Mouse (Mus musculus) ovary, adult 18-20 months (tissue): Measurements from ENCODE around the gene Zfp592.
A peak's percentile ranks its signal among the peaks of the same experiment; 100 is the strongest.

Experiments used
- DNase-seq: peaks from one replicate; pipeline ENCODE4 v3.0.0; 2022; ENCODE audit warnings: low spot score, mixed read lengths

Gene Zfp592

GRCm38 (mm10) chr7:81057901-81058711, 64.6 kb downstream of the Zfp592 start:
- peak; percentile 79 for DNase-seq

- DNase-seq: no peak
Measured at GRCm38 (mm10) chr7:81058712-81059154, 65.3 kb downstream of the Zfp592 start.

DNA sequence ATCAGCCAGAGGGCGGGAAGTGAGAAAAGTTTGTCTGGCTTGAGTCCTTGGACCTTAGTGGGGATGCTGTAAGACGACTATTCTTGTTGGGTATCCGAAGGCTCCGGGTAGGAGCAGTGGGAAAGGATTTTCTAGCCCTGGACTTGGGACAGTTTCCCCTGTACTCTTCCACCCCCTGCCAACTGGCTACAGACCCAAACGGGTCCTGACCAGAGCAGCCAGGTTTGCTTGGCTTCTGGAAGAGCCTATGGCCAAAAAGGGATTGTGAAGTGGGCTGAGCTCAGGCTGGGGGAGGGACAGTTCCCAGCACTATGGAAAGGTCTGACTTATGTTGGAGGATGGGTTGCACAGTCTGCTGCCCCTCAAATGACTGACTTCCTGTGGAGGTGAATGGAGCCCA, 65.9 kb downstream of the Zfp592 start:
- no peak for DNase-seq

DNA sequence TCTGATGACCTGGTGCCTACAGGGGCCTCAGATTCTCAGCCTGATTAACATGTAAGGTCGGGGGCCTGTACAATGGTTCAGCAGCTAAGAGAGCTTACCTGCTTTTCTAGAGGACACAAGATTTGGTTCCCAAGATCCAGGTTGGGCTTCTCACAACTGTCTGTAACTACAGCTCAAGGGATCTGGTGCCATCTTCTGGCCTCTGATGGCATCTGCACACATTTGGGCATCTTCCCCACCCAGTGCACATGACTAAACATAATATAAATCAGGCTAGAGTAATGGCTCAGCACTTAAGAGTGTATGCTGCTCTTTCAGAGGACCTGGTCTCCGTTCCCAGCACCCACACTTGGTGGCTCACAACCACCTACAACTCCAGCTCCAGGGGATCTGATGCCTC, 67.4 kb downstream of the Zfp592 start:
- DNase-seq: no peak

DNA sequence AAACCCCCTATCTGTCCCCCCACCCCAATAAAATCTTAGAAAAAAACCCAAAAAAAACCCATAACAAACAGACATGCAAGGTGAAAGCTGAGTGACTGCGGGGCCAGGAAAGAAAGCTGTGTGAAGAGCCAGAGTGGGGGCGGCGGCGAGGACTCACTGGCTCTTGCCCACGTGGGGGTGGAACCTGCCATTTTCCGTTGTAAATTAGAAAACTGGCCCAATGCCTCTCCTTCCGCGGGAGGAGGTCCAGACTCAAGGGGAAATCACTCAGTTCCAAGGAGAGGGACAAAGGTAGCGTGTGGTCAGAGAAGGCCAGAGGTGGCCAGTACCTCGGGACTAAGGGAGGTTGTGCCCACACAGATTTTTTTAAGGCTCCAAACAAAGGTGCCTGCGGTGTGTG, 68.5 kb downstream of the Zfp592 start:
- peak; percentile 20 for DNase-seq

- no peak for DNase-seq
Measured at GRCm38 (mm10) chr7:81063332-81063731, 69.9 kb downstream of the Zfp592 start.

DNA sequence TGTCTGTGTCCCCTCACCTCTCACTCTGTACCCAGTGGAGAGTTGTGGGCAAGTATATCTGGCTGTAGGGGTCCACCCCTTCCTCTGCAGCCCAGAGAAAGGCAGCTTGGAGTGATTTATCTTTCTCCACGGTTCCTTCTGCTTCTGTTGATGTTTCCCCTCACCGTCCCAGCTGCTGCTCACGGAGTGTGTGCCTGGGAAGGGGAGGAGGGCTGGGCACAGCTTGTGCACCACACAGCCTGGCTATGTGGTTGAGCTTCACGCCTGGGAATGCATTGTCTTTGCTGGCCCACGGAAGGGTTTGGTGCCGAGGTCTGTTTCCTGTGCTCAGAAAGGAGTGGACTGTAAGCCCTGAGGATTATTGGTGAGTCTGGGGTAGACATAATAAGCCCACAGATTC, 73.2 kb downstream of the Zfp592 start:
- DNase-seq: no peak

GRCm38 (mm10) chr7:81072463-81072862, 79.0 kb downstream of the Zfp592 start:
- DNase-seq: peak; percentile 66

DNA sequence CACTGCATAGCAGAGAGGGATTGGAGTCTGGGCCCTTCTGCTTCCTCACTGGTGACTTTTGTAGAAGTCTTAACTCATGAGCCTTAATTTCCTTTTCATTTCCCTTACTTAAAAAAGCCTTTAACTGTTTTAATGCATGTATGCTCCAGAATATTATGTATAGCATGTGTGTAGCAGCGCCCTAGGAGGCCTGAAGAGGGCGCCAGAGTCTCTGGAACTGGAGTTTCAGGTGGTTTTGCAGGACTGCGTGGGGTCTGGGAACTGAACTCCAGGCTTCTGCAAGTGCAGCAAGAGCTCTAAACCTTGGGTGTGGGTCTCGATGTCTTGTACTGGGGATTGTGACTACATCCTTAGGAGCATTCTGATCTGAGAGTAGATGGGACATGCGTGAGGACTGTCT, 79.8 kb downstream of the Zfp592 start:
- no peak for DNase-seq

DNA sequence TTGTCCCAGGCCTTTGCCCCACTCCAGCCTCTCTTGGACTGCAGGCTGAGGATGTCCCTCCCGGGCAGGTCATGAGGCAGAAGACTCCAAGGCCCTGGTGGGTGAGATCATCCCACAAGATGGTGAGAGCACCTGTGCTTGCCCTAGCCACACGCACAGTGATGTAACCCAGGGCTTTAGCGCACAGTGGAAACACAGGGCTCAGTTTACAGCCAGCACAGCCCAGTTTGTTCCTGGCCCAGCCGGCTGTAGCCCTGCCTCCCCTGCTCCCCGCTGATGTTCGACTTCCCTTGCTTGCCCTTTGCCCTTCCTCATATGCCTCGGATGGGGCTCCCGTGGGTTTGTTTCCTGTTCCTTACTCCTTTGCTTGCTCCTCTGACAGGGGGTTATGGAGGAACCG, 81.1 kb downstream of the Zfp592 start:
- DNase-seq: no peak

- no peak for DNase-seq
Measured at GRCm38 (mm10) chr7:81075299-81075698, 81.8 kb downstream of the Zfp592 start.

DNA sequence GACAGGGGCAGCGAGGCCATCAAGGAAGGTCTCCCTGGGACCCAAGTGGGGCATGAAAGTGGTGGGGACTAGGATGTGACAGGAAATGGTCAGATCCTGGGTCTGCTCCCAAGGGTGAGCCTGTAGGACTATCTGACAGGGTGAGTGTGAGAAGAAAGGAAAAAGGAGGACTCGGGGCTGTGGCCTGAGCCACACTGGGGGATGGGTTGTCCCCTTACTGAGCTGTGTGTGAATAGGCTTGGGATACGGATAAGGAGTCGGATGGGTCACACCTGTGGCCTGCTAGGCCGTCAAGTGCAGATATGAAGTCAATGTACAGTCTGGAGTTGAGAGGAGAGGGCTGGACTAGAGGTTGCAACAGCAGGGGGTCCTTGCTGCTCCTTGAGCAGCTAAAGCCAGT, 82.3 kb downstream of the Zfp592 start:
- no peak for DNase-seq

DNA sequence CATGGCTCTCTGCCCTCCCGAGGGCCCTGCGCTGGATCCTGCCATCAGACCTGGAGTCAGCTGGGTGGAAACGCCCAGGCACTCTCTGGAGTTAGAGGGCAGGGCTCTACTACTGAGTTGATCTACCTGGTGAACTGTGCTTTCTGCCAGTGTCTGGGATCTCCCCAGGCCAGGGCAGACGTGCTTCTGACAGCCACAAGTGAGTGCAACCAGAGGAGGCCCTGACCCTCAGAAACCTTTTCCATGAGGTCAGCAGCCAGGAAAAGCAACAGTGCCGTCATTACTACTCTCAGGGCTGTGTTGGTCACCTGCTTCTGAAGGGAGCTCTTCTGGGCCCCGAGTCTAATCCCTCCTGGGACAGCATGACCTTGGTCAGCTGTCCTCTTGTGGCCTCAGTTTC, 83.5 kb downstream of the Zfp592 start:
- no peak for DNase-seq

DNA sequence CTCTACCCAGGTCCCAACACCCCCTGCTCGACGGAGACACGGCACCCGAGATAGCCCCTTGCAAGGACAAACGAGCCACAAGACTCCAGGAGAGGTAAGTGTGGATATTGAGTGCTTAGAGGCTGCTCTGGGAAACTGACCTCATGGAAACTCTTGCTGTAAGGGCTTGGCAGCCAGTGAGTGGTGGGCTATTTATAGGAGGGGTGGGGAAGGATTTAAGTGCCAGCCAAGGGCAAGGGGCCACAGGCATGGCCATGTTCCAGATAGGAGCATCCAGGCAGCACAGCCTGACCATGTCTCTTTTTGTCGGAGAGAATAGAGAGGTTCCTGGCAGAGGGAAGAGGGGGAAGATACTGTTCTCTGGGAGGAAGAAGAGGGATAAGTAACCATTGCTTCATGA, 85.3 kb downstream of the Zfp592 start:
- no peak for DNase-seq

DNA sequence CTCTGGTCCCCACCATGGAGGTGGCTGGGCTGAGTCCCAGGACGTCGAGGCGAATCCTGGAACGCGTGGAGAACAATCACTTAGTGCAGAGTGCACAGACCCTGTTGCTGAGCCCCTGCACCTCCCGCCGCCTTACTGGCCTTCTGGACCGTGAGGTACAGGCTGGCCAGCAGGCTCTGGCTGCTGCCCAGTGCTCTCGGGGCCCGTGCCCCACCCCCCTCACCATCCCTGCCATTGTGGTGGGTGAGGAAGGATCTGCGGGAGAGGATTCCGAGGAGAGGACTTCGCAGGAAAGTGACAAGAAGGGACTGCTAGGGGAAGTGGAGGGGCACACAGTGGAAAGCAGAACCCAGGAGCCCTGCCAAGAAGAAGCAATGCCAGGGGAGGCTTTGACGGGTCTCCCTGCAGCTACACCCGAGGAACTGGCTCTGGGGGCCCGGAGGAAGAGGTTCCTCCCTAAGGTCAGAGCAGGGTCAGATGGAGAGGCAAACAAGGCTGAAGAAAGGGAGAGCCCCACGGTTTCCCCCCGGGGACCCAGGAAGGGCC, 100.0 kb downstream of the Zfp592 start:
- no peak for DNase-seq

DNA sequence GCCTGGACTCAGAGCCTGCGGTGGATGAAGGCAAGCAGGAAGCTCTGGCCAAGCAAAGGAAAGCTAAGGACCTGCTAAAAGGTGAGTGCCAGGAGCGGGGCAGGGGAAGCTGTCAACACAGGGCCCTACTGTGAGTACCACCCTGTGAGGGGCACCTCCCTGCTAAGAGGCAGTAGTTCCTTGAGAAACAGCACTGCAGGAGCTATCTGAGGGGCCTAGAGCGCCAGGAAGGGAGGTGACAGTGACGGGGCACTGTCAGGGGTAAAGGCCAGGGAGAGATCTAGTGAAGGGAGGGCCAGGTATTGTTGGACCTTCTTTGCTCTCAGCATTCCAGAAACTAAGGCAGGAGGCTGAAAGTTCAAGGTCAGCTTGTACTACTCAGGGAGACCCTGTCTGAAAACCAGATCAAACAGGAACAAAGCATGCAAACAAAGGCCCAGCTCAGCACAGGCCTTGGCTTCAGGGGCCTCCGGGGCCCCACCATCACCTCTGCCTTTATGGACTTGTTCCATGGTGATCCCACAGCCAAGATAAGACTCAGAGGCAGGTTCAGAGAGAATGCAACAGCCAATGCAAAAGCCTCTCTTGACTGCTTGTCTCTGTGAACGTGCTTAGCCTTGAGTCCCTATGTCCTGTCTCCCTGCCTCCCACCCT, 100.8 kb downstream of the Zfp592 start:
- no peak for DNase-seq
